Mouse (Mus musculus) heart, postnatal 0 days (tissue): Measurements from ENCODE around the gene Klk1b1. TPM values are rescaled to one million over a fixed set of nuclear protein-coding genes. Genes with fewer than 3 reads are reported as not detected.
"Not testable (repeated sequence)": the region's sequence is repeated elsewhere in the genome, so short reads cannot be mapped to it uniquely, and the experiment has no call there.

Source experiments
- ATAC-seq: fragments of 200-750 bp; cut with Nextera tagmentation; 2 replicates; pipeline ENCODE4 v1.8.0; 2017; ENCODE audit warnings: low read depth, moderate number of reproducible peaks, moderate library complexity; ENCODE audit not compliant: insufficient read depth
- DNase-seq: peaks from one replicate; pipeline ENCODE4 v3.0.0-alpha.2; 2016; ENCODE audit warnings: low spot score
- H3K27ac ChIP-seq: fragments of 300-500 bp; sonication (generic); 2 replicates; pipeline ENCODE4 v1.5.1; 2014; ENCODE audit warnings: low read depth, mild to moderate bottlenecking
- H3K27me3 ChIP-seq: fragments of 300-500 bp; sonication (generic); 2 replicates; pipeline ENCODE4 v1.6.1; 2014; ENCODE audit warnings: low read length, mixed read lengths; ENCODE audit not compliant: control insufficient read depth, insufficient read depth
- H3K36me3 ChIP-seq: fragments of 300-500 bp; sonication (generic); replicated peaks from 2 replicates; pipeline ENCODE4 v1.6.1; 2014; ENCODE audit warnings: low read length, mixed read lengths; ENCODE audit not compliant: control insufficient read depth, insufficient read depth
- H3K4me1 ChIP-seq: fragments of 300-500 bp; sonication (generic); 2 replicates; pipeline ENCODE4 v1.6.1; 2014; ENCODE audit warnings: antibody characterized with exemption; ENCODE audit not compliant: control insufficient read depth, insufficient read depth
- H3K4me2 ChIP-seq: fragments of 300-500 bp; sonication (generic); 2 replicates; pipeline ENCODE4 v1.6.1; 2014; ENCODE audit warnings: low read depth, mild to moderate bottlenecking, low read length, moderate library complexity
- H3K4me3 ChIP-seq: fragments of 300-500 bp; sonication (generic); 2 replicates; pipeline ENCODE4 v1.5.1; 2014; ENCODE audit warnings: low read depth, low read length
- H3K9ac ChIP-seq: fragments of 300-500 bp; sonication (generic); replicated peaks from 2 replicates; pipeline ENCODE4 v1.6.1; 2014; ENCODE audit warnings: low read depth, low read length, mixed read lengths
- H3K9me3 ChIP-seq: fragments of 300-500 bp; sonication (generic); replicated peaks from 2 replicates; pipeline ENCODE4 v1.6.1; 2016; ENCODE audit warnings: low read length; ENCODE audit not compliant: control insufficient read depth
- CTCF ChIP-seq: IDR thresholded peaks from 2 replicates; pipeline ENCODE4 v1.5.1; 2016; ENCODE audit warnings: antibody characterized with exemption, control low read depth, low read depth
- EP300 ChIP-seq: IDR thresholded peaks from 2 replicates; pipeline ENCODE4 v1.6.1; 2016; ENCODE audit warnings: antibody characterized with exemption, low read depth
- WGBS: fragments of 180-500 bp; shearing (Covaris S2); extraction: QIAGEN DNeasy Blood & Tissue Kit; methylation state at CpG from one replicate; pipeline ENCODE4 v1.1.7; 2014; 5-methylcytosine and 5-hydroxymethylcytosine counted together
- polyA plus RNA-seq: library from polyadenylated mRNA; unstranded; fragments of >200 nt; fragmentation: Nextera tagmentation; extraction: Ambion mirVana; gene quantifications from 2 replicates; pipeline ENCODE4 v1.2.1, GENCODE M21; 2015
- total RNA-seq: library from RNA; depleted of rRNA; stranded (reverse); fragments of >200 nt; gene quantifications from 2 replicates; pipeline ENCODE4 v1.2.3, GENCODE M21; 2014; ENCODE audit warnings: low replicate concordance

The Klk1b1 gene
- total and polyA plus RNA-seq, 2 experiments from 2014 or later: not detected

DNA sequence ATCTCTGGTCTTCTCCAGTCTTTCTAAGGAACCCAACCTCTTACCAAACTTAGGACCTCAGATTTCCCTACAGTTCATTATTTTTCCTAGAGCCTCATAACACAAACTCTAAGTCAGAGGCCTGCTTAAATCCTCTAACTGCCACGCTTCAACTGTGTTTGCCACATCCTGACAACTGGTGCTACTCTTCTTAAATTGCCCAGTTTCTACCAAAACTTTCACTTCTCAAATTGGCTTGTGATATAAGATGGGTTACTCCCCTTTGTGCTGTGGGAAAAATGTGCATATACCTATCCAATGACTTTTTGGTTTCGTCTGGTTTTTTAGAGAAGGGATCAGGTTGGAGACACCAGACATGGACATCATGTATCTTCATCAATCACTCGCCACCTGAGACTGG lies 507 bp downstream of the Klk1b1 start:
- Histone ChIP-seq H3K9me3 (no peaks in the 10 kb centered on the region), H3K9ac (no peak overlapping the region), H3K27me3 (no peaks in the 10 kb centered on the region), H3K27ac (no peak overlapping the region), H3K4me3 (no peak overlapping the region), H3K4me1 (no peaks in the 10 kb centered on the region), H3K36me3 (no peaks in the 10 kb centered on the region), H3K4me2 (no peak overlapping the region)
- DNase-seq: no peak
- no peak for TF ChIP-seq EP300
- no peak for TF ChIP-seq CTCF
- ATAC-seq: no peak
- 62% methylated on average over 3 of the region's 3 CpGs for WGBS

DNA sequence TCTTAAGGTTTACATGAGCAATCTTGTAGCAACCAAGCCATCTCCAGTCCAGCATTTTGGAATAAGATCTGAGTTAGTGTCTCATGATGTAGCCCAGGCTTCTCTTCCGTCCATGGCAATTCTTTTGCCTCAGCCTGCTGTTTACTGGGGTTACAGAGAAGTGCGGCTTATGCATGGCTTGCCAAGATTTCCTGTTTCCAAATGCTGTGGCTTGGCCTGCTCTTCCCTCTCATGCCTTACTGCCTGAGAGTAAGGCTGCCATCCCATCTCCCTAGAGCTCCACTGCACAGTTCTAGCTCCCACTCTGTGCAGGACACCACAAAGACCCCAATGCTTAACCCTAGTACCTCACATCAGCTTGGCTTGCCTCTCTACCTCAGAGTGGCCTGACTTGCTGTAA lies 1.1 kb downstream of the Klk1b1 start:
- H3K27me3 ChIP-seq: no peaks in the 10 kb centered on the region
- no peak overlapping the region for H3K4me3 ChIP-seq
- H3K36me3 ChIP-seq: no peaks in the 10 kb centered on the region
- 73% methylated on average over 2 of the region's 2 CpGs for WGBS
- no peaks in the 10 kb centered on the region for H3K9me3 ChIP-seq
- no peak for TF ChIP-seq CTCF
- no peak for TF ChIP-seq EP300
- no peak overlapping the region for H3K9ac ChIP-seq
- no peak for DNase-seq
- ATAC-seq: no peak
- no peak overlapping the region for H3K27ac ChIP-seq
- no peaks in the 10 kb centered on the region for H3K4me1 ChIP-seq
- H3K4me2 ChIP-seq: no peak overlapping the region

DNA sequence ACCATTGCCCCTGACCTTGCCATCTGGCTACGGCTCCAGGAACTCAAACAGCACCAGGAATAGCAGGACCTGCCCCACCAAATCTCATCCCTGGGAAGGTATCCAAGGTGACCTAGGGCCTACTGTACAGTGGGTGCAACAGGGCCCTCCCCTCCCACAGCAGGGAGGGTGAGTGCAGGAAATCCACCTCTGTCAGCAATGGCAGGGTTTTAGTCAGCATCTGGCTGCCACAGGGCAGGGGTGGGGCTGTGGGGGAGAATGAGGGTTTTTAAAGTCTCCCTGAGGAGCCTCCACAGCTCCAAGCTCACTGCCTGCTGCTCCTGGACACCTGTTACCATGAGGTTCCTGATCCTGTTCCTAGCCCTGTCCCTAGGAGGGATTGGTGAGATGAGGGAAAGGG lies 9.2 kb downstream of the Klk1b1 start, which contains the start of gene Klk1b9:
TSS of gene Klk1b9 (plus strand) at position 301 of the 400 bp plus-strand sequence.
- H3K9ac ChIP-seq, ATAC-seq, DNase-seq, H3K36me3 ChIP-seq, H3K4me2 ChIP-seq, H3K4me1 ChIP-seq, H3K9me3 ChIP-seq, H3K4me3 ChIP-seq, H3K27me3 ChIP-seq, H3K27ac ChIP-seq: not testable (repeated sequence)
- WGBS: 56% methylated on average over 1 of the region's 1 CpGs

DNA sequence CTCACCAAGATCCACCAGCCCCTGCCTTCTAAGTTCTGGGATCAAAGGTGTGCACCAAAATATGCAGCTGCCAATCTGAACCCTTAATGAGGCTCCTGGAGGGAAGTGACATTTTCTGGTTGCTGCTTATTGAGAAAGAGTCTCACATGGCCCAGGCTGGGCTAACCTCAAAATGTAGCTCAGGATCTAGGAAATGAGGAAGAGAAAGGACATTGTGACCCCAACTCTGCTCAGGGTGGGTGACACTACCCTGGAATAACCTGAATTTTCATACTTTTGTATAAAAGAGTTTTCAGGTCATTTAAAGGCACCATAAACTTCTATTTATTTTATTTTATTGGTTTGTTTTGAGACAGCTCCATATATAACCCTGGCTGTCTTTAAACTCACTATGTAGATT lies 19.1 kb downstream of the Klk1b1 start:
- H3K4me1 ChIP-seq: no peaks in the 10 kb centered on the region
- no peak overlapping the region for H3K27ac ChIP-seq
- TF ChIP-seq CTCF (no peak), EP300 (no peak)
- H3K27me3 ChIP-seq: no peaks in the 10 kb centered on the region
- H3K9ac ChIP-seq: no peak overlapping the region
- no peak overlapping the region for H3K4me3 ChIP-seq
- no peaks in the 10 kb centered on the region for H3K9me3 ChIP-seq
- H3K4me2 ChIP-seq: no peak overlapping the region
- ATAC-seq (no peak), DNase-seq (no peak)
- no peaks in the 10 kb centered on the region for H3K36me3 ChIP-seq

DNA sequence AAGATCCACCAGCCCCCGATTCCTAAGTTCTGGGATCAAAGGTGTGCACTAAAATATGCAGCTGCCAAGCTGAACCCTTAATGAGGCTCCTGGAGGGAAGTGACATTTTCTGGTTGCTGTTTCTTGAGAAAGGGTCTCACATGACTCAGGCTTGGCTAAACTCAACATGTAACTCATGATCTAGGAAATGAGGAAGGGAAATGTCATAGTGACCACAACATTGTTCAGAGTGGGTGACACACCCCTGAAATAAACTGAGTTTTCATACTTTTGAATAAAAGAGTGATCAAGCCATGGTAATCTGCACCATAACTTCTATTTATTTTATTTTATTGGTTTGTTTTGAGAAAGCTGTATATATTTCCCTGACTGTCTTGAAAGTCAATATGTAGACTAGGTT lies 28.3 kb downstream of the Klk1b1 start:
- H3K27ac ChIP-seq, ATAC-seq, H3K4me2 ChIP-seq, H3K36me3 ChIP-seq, H3K9ac ChIP-seq, H3K27me3 ChIP-seq, H3K4me3 ChIP-seq, H3K9me3 ChIP-seq, DNase-seq, H3K4me1 ChIP-seq: not testable (repeated sequence)
- WGBS: 50% methylated on average over 1 of the region's 1 CpGs

DNA sequence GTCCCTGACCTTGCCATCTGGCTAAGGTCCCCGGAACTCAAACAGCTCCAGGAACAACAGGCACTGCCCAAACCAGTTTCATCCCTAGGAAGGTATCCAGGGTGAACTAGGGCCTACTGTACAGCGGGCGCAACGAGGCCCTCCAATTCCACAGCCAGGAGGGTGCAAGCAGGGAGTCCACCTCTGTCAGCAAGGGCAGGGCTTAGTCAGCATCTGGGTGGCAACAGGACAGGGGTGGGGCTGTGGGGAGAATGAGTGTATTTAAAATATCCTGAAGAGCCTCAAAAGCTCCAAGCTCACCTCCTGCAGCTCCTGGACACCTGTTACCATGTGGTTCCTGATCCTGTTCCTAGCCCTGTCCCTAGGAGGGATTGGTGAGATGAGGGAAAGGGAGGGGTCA lies 29.0 kb downstream of the Klk1b1 start, which contains the start of gene Klk1b11:
TSS of gene Klk1b11 (plus strand) at position 301 of the 400 bp plus-strand sequence.
- H3K4me3 ChIP-seq, H3K27me3 ChIP-seq, H3K4me1 ChIP-seq, H3K9me3 ChIP-seq, H3K4me2 ChIP-seq, DNase-seq, ATAC-seq, H3K9ac ChIP-seq, H3K27ac ChIP-seq, H3K36me3 ChIP-seq: not testable (repeated sequence)
- 77% methylated on average over 4 of the region's 4 CpGs for WGBS
